8 mouse cellular contexts compared by ENCODE assay signal in the genomic region with DNA sequence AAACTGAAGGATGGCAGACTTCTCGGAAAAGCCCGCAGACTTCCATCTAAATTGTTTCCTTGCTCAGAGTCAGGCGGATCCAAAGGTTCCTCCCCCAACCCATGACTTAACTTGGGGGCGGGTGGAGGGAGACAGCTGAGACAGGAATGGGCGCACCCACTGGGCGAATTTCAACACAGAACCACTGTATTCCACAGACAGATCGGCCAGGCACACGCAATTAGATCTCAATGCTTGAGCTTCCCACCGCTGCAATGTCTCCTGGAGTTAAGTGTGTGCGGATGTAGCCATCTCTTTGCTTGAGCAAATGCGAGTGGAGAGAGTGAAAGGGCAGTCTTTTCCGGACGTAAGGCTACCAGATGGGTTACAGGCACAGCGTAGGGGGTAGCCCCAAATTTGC. TPM values are rescaled to one million over a fixed set of nuclear protein-coding genes. Genes with fewer than 3 reads are reported as not detected.
DNase-seq lines count a peak whose midpoint lies in the region; ATAC-seq and TF ChIP-seq lines count a peak whose summit lies in the region.

No protein-coding gene starts in this region.

- no peaks in the 10 kb centered on the region for H3K36me3 ChIP-seq in forebrain, embryonic 10.5 days (replicated peaks)
- no peaks in the 10 kb centered on the region for H3K36me3 ChIP-seq in hindbrain, embryonic 14.5 days (replicated peaks; ENCODE audit: control insufficient read depth, insufficient read depth)
- no peaks in the 10 kb centered on the region for H3K36me3 ChIP-seq in liver, embryonic 12.5 days

- H3K9me3 ChIP-seq in forebrain, embryonic 10.5 days = no peaks in the 10 kb centered on the region
- no peaks in the 10 kb centered on the region for H3K9me3 ChIP-seq in hindbrain, embryonic 14.5 days (ENCODE audit: control insufficient read depth, low read length)
- H3K9me3 ChIP-seq in liver, embryonic 12.5 days (replicated peaks) = no peaks in the 10 kb centered on the region

- peaks cover 59% of the 10 kb centered on the region for H3K4me1 ChIP-seq in forebrain, embryonic 10.5 days
- peaks cover 15% of the 10 kb centered on the region for H3K4me1 ChIP-seq in hindbrain, embryonic 14.5 days (replicated peaks; ENCODE audit: control insufficient read depth, insufficient read depth, low read length)
- peaks cover 29% of the 10 kb centered on the region for H3K4me1 ChIP-seq in liver, embryonic 12.5 days

- peak overlapping the region; percentile 99 for H3K4me2 ChIP-seq in hindbrain, embryonic 14.5 days (replicated peaks)
- peak overlapping the region; percentile 89 for H3K4me2 ChIP-seq in liver, embryonic 12.5 days

- intact Hi-C loops in gastrocnemius, adult 2 months (cut with DNase I) = loop anchor here (2.0 kb wide), 1 partner anchor 85 kb away; no protein-coding TSS in a partner anchor

- DNase-seq in gastrocnemius, adult 2 months = peak; percentile 55
- DNase-seq in gastrocnemius, postnatal 4 days (ENCODE audit: low spot score in 2 of 2) = no peak
- DNase-seq in forebrain, embryonic 10.5 days (ENCODE audit: extremely low spot score, low spot score) = no peak
- DNase-seq in hindbrain, embryonic 14.5 days (ENCODE audit: low spot score) = no peak
- peak; percentile 49 for DNase-seq in skeletal muscle tissue, adult 2 months (ENCODE audit: low read depth, low spot score)
- no peak for DNase-seq in thymus, postnatal 4 days
- DNase-seq in adipocyte (ENCODE audit: low spot score) = no peak

- ATAC-seq in hindbrain, embryonic 14.5 days (ENCODE audit: low FRiP score) = no peak
- ATAC-seq in liver, embryonic 12.5 days = no peak

- H3K27me3 ChIP-seq in forebrain, embryonic 10.5 days (ENCODE audit: poor library complexity, severe bottlenecking) = peaks cover 24% of the 10 kb centered on the region
- H3K27me3 ChIP-seq in hindbrain, embryonic 14.5 days (ENCODE audit: control insufficient read depth, insufficient read depth, low read length) = peaks cover 4% of the 10 kb centered on the region
- H3K27me3 ChIP-seq in liver, embryonic 12.5 days (replicated peaks) = peaks cover 36% of the 10 kb centered on the region

- peak overlapping the region; percentile 78 for H3K9ac ChIP-seq in hindbrain, embryonic 14.5 days
- H3K9ac ChIP-seq in liver, embryonic 12.5 days = peak overlapping the region; percentile 60; the same call in 1 of the 2 replicates

- peak overlapping the region; percentile 79 for H3K4me3 ChIP-seq in gastrocnemius, adult 2 months
- peak overlapping the region; percentile 81 for H3K4me3 ChIP-seq in forebrain, embryonic 10.5 days
- H3K4me3 ChIP-seq in hindbrain, embryonic 14.5 days (replicated peaks; ENCODE audit: low read length) = peak overlapping the region; percentile 63
- H3K4me3 ChIP-seq in liver, embryonic 12.5 days = peak overlapping the region; percentile 62

- no peak for TF ChIP-seq CTCF in gastrocnemius, adult 2 months (IDR thresholded peaks at IDR 0.05)

- peak overlapping the region; percentile 79 for H3K27ac ChIP-seq in gastrocnemius, adult 2 months
- H3K27ac ChIP-seq in forebrain, embryonic 10.5 days = peak overlapping the region; percentile 86
- H3K27ac ChIP-seq in hindbrain, embryonic 14.5 days = no peak overlapping the region
- no peak overlapping the region for H3K27ac ChIP-seq in liver, embryonic 12.5 days

- 29% methylated on average over 14 of the region's 14 CpGs for WGBS in forebrain, embryonic 10.5 days
- 27% methylated on average over 14 of the region's 14 CpGs for WGBS in hindbrain, embryonic 14.5 days
- WGBS in liver, embryonic 12.5 days (ENCODE audit: insufficient replicate concordance) = 23% methylated on average over 14 of the region's 14 CpGs

RNA-seq across cellular contexts. Expression of a gene that starts 1.2 kb away (rescaled TPM):
- 1 to 10 TPM; 1.5 to 2.3 TPM for total RNA-seq in gastrocnemius, adult 2 months (2021)
- total RNA-seq in gastrocnemius, postnatal 4 days (2021) = 10 to 100 TPM; 10.1 to 10.5 TPM
- 11.4 and 11.8 TPM in 2 replicates for polyA plus RNA-seq in forebrain, embryonic 10.5 days (2016; fragmentation: Nextera tagmentation; extraction: Ambion mirVana)
- 18.5 and 24.0 TPM in 2 replicates for polyA plus RNA-seq in hindbrain, embryonic 14.5 days (2014; fragmentation: Nextera tagmentation; extraction: Ambion mirVana)
- polyA plus RNA-seq in liver, embryonic 12.5 days (2016; fragmentation: Nextera tagmentation; extraction: Ambion mirVana) = 2.1 and 2.8 TPM in 2 replicates

Comparison
In these comparisons a context has a peak if more than half of its experiments do, and no peak if none do; other contexts are left out.
1. DNase-seq: peak in gastrocnemius, adult 2 months (single experiment) and skeletal muscle tissue, adult 2 months (single experiment); none in gastrocnemius, postnatal 4 days (0 of 2), forebrain, embryonic 10.5 days (single experiment), hindbrain, embryonic 14.5 days (single experiment), thymus, postnatal 4 days (single experiment) and adipocyte (single experiment).
2. H3K27ac ChIP-seq: peak in gastrocnemius, adult 2 months (single experiment) and forebrain, embryonic 10.5 days (single experiment); none in hindbrain, embryonic 14.5 days (single experiment) and liver, embryonic 12.5 days (single experiment).
3. Peak in every context shown above with its lines, with median percentiles within 50 percentile points of each other: H3K4me3 ChIP-seq.